Mouse (Mus musculus): ENCODE measurements around the gene Mex3a.

Gene Mex3a

DNA sequence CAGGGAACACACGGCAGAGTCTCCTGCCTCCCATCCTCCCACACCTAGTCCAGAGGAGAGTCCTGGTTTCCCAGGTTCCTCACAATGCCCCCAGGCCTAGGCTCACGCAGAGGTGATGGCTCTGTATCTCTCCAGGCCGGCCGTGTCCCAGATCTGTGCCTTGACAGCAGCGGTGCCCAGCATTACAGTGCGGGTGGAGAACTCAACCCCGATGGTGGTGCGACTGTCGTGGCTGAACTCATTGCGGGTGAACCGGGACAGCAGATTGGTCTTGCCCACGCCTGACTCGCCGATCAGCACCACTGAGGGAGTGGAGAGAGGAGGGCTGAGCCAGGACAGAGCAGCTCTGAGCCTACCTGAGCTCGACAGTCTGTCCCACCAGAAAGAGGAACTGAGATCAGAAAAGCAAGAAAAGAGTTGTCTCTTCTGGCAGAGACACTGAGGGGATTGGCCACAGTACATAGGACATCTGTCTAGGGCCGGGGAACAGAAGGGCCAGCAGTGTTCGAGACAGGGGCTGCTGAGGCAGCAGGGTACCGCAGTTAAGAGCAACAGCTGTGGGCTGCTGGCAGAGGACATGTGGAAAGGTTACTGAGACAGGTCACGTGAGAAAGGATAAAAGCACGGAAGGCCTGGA lies 12.9 kb downstream of the Mex3a start:
- DNase-seq (ENCODE audit: low spot score): no peak

DNA sequence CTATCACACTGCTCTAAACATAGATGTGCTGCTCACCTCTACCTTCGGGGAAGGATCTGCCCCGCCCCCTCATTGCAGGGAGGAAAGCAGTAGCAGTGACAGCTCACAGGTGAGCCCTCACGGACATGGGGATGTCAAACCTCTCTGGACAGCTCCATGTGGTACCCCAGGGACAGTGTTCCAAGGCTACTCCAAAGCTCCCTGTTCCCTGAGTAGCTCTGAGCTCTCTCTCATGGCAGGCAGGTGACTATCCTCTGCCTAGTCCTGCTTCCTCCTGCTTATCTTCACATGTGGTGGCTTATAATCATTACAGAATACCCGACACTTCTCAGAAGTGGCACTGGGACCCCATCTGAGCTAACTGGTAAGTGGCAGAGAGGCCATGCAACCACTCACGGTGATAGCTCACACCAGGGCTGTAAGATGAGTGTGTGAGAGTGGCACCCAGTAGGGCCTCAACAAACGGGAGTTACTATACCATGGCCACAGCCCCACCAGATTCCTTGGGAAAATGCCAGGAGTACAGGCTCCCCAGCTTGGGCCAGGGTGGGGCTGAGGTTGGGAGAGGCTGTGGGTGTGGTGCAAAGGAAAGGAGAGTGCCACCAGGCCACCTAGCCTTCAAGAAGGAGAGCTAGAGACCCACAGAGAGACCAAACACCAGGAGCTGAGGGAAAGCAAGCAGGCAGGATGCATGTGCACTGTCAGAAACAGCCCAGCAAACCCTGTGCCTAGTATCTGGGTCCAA lies 14.7 kb downstream of the Mex3a start:
- no peak for DNase-seq (ENCODE audit: low spot score)

DNA sequence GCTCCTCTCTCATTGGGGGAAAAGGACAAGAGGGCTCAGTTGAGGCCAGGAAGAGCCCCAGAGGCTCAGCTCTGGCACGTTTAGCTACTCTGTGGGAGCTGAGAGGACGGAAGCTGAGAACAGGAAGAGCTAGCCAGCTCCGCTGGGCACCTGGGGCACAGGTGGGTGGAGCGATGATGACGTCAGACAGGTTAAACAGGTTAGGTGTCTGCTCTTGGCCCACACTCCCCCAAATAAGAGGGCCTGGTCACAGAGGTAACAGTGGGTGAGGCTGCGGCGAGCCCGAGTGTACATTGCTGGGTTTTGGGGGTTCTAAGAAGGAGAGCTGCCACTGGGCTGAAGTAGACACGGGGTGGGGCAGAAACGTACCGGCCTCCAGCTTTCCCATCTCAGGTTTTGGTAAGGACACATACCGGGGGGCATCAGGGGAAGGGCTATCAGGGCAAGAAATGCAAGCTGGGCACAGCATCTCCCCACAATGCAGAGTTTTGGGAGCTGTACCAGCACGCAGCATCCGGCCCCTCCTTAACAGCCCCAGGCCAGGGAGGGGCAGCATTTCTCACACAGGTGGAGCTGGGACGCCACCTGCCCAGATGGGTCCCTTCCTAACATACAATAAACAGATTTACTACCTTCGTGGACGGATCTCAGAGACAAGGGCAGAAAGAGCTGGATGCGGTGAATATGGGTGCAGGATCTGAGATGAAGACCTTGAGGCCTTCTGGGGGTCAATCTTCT lies 16.2 kb downstream of the Mex3a start, which contains the start of gene Rab25:
Gene Rab25, minus strand, starts transcription at position 121 of the 738 bp plus-strand sequence.
- no peak for DNase-seq (ENCODE audit: low spot score)

DNA sequence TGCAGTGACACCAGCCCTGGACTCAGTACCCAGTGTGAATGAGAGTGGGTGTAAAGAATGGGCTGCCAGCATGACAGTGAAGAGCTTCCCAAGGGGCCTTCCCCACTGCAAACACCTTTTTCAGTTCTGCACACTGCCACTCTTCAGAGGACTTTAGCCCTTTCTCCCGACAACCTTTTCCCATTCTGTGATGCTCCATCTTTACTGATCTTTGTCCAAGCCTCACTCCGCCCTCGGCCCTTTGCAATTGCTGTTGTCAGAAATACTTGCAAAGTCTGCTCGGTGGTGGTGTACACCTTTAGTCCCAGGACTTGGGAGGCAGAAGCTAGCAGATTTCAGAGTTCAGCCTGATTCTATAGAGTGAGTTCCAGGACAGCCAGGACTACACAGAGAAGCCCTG lies 19.4 kb downstream of the Mex3a start:
- no peak for DNase-seq (ENCODE audit: low spot score)

DNA sequence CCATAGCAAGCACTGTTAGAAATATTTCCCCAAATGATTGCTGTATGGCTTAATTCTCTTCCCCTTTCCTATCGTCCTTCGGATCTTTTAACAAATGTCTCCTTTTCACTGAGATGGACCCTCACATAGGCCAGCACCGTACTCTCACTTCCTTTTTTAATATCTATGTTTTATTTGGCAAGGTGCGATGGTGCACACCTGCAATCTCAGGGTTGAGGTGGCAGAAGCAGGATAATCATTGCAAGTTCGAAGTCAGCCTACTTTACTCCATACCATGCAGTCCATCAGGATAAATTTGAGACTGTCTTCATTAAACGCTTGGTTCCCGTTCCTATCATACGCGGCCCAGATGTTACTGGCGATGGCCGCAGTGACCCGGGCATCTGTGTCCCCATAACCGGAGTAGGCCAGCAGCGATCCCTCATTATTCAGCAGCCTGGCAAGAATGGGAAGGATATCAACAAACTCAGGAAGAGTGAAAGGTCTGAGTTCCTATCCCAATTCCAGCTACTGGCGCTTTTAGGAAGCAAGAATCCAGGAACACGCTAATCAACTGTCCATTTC lies 20.0 kb downstream of the Mex3a start:
- no peak for DNase-seq (ENCODE audit: low spot score)

DNA sequence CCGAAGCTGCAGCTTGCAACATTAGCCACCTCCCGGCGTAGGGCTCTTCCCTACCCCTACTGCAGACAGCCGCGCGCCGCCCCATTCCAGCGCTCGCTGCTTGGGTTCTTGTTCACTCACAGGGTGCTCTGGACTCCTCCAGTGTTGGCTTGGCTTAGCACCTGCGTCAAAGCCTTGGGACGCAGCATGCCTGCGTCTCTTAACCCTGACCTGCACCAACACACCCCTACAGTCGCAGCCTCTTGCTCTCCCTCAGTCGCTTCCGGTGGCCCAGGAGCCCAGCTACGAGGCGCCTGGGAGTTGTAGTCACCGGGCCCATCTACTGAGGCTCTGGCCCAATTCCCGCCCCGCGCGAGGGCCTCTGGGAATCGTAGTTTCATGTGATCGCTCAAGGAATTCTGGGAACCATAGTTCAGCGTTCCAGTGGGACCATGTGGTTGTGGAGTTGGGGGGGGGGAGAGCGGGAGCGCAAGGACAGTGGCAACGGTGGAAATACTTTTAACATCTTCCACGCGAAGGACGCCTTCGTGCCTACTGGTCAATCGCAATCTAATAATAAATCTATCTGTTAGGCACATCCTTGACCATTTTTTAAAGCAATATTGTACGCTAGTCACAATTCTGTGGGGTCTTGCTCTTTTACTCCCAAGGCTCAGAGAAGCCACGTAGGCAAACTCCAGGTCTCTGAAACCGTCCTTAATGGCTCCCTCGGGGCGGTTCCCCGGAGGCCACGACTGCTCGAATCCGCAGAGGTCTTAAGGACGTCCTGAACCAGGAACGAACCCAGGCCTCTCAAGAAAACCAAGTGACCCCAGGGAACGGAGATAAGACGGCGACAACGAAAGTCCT lies 20.7 kb downstream of the Mex3a start, which contains the start of gene Lamtor2:
Gene Lamtor2, minus strand, starts transcription at position 399 of the 849 bp plus-strand sequence.
- DNase-seq (ENCODE audit: low spot score): peak; percentile 87

DNA sequence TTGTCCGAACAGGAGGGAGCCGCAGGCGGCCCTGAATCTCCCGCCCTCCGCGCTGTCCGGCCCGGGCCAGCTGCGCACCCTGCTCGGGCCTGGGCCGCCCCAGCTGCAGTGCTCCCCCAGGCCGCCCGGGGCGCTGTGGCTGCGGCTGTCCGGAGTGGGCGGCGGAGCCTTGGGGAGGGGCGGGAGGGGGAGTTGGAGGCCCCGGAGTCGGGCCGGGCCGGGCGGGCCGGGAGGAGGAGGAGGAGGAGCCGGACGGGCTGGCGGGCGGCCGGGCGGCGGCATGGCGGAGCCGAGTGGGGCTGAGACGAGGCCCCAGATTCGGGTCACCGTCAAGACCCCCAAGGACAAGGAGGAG lies 21.3 kb downstream of the Mex3a start, which contains the start of gene Ubqln4:
Gene Ubqln4, plus strand, starts transcription at position 234 of the 355 bp plus-strand sequence.
- DNase-seq (ENCODE audit: low spot score): peak; percentile 94

DNA sequence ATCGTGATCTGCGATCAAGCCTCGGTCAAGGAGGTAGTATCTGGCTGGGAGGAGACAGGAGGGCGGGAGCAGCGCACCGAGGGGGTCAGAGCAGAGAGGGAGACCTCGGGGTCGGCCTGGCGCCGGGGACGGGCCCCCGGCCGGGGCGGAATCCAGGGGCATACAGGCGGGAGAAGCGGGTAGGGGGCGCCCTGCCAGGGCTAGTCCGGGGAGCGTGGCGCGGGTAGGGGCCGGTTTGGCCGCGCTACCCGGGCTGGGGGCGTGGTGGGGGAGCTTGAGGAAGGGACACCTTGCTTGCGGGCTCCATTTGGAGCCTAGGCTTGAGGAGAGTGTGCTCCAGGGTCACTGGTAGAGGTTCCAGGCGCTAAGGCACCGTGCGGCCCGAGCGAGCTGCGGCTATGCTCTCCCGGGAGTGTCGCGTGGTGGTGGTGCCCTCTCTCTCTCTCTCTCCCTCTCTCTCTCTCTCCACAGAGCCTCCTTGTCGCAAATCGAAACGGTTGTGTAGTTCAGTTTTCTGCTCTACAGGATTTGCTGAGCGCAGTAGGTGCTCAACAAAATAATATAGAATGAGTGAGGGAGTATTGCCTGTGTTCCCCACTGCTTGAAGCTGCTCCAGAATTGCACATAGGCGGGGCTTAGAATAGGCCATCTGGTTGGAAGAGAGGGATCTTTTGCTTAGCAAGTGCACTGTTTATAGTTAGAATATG lies 21.8 kb downstream of the Mex3a start:
- DNase-seq (ENCODE audit: low spot score): no peak

DNA sequence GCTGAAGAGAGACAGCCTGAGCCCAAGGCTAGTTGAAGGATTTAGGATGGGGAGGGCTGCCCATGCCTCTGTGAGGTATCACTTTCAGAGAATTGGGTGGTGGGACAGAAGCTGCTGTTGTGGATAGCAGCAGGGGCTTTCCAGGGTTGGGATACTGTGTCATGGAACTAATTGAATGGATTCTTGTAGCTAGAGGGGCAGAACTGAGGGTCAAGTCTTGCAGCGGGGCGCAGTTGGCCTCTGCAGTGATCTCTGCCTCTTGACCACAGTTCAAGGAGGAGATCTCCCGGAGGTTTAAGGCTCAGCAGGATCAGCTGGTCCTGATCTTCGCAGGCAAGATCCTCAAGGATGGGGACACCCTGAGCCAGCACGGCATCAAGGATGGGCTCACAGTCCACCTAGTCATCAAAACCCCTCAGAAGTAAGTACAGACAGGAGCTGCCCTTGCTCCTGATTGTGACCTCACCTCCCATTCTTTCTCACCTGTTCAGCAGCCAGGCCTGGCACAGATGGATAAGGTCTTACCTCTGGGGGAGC lies 22.9 kb downstream of the Mex3a start:
- DNase-seq (ENCODE audit: low spot score): no peak

DNA sequence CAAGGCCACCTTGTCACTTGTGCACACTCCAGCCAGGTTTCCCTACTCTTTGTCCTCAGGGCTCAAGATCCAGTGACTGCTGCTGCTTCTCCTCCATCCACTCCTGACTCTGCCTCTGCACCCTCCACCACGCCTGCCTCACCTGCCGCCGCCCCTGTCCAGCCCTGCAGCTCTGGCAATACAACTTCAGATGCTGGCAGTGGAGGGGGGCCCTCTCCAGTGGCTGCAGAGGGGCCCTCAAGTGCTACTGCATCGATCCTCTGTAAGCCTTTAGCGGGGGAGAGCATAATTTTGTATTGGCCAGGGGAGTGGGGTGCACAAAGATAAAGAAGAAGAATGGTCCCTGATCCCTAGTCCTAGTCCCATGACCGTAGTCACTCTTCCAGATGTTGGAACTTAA lies 23.5 kb downstream of the Mex3a start:
- DNase-seq (ENCODE audit: low spot score): no peak

DNA sequence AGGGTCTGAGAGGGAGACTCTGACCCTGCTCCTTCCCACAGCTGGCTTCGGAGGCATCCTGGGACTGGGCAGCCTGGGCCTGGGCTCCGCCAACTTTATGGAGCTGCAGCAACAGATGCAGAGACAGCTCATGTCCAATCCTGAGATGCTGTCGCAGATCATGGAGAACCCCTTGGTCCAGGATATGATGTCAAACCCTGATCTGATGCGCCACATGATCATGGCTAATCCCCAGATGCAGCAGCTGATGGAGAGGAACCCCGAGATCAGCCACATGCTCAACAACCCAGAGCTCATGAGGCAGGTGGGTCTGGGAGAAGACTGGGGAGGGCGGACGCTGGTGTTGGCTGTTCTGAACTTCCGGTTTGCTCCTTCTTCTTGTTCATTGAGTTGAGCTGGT lies 24.4 kb downstream of the Mex3a start:
- DNase-seq (ENCODE audit: low spot score): no peak

DNA sequence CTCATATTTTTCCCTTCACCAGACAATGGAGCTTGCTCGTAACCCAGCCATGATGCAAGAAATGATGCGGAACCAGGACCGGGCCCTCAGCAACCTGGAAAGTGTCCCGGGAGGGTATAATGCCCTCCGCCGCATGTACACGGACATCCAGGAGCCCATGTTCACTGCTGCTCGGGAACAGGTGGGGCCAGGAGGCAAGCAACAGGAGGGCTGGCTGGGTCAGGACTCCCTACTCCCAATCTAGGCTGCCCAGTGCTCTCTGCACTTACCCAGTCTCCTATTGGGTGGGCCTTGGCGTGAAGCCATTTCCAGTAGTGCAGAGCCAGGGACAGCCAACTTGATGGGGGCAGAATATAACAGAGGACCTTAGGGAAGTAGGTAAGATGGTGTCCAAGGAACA lies 27.4 kb downstream of the Mex3a start:
- DNase-seq (ENCODE audit: low spot score): no peak

DNA sequence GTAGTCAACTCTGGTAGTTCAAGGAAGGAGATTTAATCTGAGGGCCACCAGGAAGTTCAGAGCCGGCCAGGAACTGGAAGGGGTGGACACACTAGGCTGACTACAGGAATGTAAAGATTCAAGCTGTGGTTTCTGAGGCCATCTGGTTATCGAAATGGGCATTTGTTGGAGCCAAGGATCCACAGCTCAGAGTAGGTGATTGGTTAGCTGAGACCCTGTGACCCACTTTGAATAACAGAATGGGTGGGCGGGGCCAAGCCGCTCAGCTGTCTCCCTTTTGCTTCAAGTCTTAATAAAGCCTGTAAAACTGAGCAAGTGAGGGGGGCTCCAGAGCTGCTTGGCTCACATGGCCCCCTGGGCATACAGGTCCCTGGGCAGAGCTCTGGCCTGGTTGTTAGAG lies 29.8 kb downstream of the Mex3a start:
- DNase-seq (ENCODE audit: low spot score): no peak

DNA sequence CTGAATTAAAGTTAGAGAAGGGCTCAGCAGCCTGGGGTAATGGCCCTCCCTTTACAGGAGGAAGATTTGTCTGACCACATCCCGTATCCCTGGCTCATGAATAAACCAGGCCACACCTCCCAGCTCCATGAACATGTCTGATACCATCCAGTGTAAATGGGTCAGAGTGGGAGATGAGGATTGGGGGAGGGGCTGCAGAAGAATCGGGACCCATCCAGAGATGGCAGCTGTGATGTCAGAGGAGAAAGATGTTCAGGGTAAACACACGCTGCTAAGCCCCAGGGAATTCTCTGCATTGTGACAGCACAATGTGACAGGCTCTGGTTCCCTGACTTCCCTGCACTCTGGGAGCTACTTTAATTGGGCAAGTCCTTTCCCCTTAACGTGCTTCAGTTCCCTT lies 31.2 kb downstream of the Mex3a start:
- no peak for DNase-seq (ENCODE audit: low spot score)

DNA sequence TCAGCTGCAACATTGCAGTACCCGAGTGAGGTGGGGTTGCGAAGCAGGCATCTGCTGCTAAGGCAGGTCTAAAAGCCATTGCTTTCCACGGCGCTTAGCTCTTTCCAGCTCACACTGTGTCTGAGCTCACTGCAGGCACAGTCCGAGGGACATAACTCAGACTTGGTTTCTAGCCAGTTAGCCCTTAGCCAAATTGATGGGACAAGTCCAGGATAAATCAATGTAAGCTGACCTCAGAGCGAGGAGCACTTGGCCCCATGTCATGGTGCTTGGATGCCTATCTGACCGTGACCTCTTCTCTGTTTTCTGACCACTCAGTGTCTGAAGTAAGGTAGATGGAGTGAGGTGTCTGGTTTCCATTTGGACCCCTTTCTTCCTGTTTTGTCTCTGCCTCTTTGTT lies 31.8 kb downstream of the Mex3a start:
- no peak for DNase-seq (ENCODE audit: low spot score)

DNA sequence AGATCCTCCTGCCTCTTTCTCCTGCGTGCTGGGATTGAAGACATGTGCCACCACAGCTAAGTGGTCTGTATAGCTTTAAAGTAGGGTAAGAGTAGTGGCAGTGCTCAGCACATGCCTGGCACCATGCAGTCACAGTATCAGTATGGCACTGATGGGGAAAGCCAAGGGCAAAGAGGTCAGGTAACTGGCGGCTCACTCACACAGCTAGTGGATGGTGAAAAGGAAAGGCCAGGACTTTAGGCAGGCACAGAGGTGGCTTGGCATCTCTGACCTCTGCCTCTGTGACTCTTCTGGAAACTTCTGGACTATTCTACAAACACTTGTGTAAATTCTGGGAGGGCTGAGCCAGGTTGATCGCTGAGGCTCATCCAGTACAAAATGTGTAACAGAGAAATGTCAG lies 33.9 kb downstream of the Mex3a start:
- no peak for DNase-seq (ENCODE audit: low spot score)

DNA sequence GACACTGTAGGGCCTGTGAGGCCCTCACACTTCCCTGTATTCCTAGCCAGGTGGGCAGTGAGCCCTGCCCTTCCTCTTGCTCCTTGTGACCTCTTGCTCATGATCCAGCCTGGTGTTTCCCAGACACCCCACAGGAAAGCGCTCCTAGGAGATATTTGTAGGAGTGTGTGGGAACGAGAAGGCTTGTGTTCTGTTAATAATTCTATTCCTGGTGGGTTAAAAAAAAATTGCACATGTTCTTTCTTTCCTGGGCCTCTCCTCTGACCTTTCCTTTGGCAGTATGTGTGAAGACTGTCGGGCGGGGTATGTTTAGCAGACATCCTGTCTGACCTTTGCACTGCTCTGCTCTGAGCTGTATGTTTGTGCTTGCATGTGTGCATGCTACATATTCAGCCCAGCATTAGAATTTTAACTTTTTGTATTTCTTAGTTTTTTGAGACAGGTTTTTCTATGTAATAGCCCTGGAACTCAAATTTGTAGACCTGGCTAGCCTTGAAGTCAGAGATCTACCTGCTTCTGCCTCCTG lies 34.4 kb downstream of the Mex3a start:
- DNase-seq (ENCODE audit: low spot score): no peak

DNA sequence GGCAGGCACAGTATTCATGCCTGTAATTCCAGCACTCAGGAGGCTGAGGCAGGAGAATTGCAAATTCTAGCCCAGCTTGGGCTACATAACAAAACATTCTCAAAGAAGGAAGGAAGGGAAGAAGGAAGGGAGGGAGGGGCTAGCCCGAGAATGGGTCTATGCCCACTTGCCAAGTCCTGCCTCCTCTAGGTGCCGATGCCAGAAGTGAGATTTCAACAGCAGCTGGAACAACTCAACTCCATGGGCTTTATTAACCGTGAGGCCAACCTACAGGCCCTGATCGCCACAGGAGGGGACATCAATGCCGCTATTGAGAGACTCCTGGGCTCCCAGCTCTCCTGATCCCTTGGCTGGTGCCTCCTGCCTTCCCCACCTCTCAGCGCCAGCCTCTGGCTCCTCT lies 35.7 kb downstream of the Mex3a start:
- DNase-seq (ENCODE audit: low spot score): no peak

DNA sequence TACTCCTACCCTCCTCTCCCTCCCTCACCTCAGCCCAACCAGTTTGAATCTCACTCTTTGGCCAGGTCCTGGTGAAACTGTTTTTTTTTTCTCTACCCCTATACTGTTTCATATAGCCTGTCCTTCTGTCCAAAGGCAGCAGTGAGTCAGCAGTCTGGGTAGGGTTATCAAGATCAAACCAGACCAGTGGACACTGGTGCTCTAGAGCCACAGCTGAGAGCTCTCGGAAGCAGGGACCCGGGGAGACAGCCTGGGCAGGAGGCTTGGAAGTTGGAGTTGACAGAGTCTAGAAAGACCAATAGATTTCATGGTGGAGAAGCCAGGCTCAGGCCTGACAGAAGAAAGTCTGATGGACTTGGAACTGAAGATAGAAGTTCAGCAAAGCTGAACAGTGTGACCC lies 36.4 kb downstream of the Mex3a start:
- DNase-seq (ENCODE audit: low spot score): no peak

DNA sequence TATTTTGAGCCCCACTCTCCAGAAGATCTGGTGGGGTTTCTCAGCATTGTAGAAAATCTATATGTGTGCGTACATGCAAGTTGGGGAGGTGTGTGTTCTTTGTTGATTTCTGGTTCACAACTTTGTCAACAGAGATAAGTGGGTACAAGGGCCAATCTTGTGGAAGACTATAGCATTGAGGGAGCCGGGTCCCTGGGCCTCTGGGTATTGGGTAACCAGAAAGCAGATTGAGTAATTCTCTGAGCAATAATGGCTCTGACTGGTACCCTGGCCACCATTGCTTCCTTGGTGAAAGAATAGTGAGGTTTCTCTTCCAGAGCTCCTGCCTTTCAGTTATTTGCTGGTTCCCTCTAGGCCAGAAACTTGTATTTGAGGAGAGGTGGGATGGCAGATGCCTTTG lies 36.9 kb downstream of the Mex3a start:
- no peak for DNase-seq (ENCODE audit: low spot score)

DNA sequence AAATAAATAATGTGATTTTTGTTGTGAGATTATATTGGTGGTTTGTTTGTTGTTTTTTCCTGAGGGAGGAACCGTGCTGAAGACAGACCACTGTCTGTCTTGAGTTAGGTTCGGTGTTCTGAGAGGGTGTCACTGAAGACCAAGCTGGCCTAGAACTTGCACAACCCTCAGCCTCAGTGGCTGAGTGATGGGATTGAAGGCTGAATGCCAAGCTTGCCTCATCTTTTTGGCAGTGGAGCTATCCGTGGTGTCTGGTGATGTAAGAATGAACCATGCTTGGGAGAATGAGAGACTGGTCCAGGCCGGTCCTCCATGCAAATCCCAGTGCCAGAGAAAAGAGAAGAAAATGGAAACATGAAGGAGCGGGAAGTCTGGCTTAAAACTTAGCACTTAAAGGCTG lies 37.5 kb downstream of the Mex3a start:
- no peak for DNase-seq (ENCODE audit: low spot score)

All from ovary, postnatal 10 days (tissue).